Mouse (Mus musculus) ES-CJ7 (cell line): ENCODE data around the gene Osbpl5.
A peak's percentile ranks its signal among the peaks of the same experiment; 100 is the strongest.
"Not testable (repeated sequence)": the region's sequence is repeated elsewhere in the genome, so short reads cannot be mapped to it uniquely, and the experiment has no call there.

Experiments used
- DNase-seq: peaks from one replicate; pipeline ENCODE4 v3.0.0; 2011; ENCODE audit warnings: low read depth, low spot score

The Osbpl5 gene

GRCm38 (mm10) chr7:143649034-143649768 lies 107.6 kb downstream of the Osbpl5 start, which contains the start of gene Tnfrsf22:
Tnfrsf22 (minus strand) TSS chr7:143649661.
- peak; percentile 84 for DNase-seq

GRCm38 (mm10) chr7:143643949-143644348 lies 112.8 kb downstream of the Osbpl5 start:
- not testable (repeated sequence) for DNase-seq
